Comparison of ENCODE assay signal across 22 mouse cellular contexts in genomic region chr6:129013762-129014276, GRCm38 (mm10). TPM values are rescaled to one million over a fixed set of nuclear protein-coding genes. Genes with fewer than 3 reads are reported as not detected.
"Had no signal": no experiment of that assay in that cellular context is flagged by ENCODE, and none has a peak within 500 bp of the region (broad histone marks: within the 10 kb centered on the region; RNA-seq: fewer than 3 reads in every experiment).

No protein-coding gene starts in this region.

- H3K9ac ChIP-seq: limb, embryonic 12.5 days; liver, embryonic 14.5 days; midbrain, embryonic 12.5 days; neural tube, embryonic 13.5 days had no signal

- H3K9me3 ChIP-seq: limb, embryonic 12.5 days; midbrain, embryonic 12.5 days; neural tube, embryonic 13.5 days had no signal

- H3K4me2 ChIP-seq: limb, embryonic 12.5 days; midbrain, embryonic 12.5 days; neural tube, embryonic 13.5 days had no signal

- H3K36me3 ChIP-seq: limb, embryonic 12.5 days; midbrain, embryonic 12.5 days; neural tube, embryonic 13.5 days had no signal

- H3K4me3 ChIP-seq: limb, embryonic 12.5 days; midbrain, embryonic 12.5 days; neural tube, embryonic 13.5 days had no signal

- DNase-seq: kidney, adult 11 months; kidney, adult 9 months; kidney, postnatal 36 days; layer of hippocampus, adult 9-11 months; layer of hippocampus, postnatal 36 days; liver; lung, adult 2 months; lung, postnatal 4 days; right cerebral cortex, postnatal 14 days; thymus, adult 2 months; thymus, postnatal 25 days had no signal

- ATAC-seq: lung, postnatal 0 days; midbrain, embryonic 16.5 days had no signal

- H3K4me1 ChIP-seq: limb, embryonic 12.5 days; midbrain, embryonic 12.5 days; neural tube, embryonic 13.5 days had no signal

- H3K27me3 ChIP-seq: limb, embryonic 12.5 days; midbrain, embryonic 12.5 days; neural tube, embryonic 13.5 days had no signal

- H3K27ac ChIP-seq: kidney, postnatal 0 days; limb, embryonic 12.5 days; liver, embryonic 14.5 days; midbrain, embryonic 12.5 days; neural tube, embryonic 13.5 days had no signal

RNA-seq across cellular contexts. Expression of gene Klrb1f, which starts 31.9 kb away (rescaled TPM):
- total RNA-seq: layer of hippocampus, adult 18-20 months; layer of hippocampus, postnatal 36 days; left cerebral cortex, adult 8-10 months; left cerebral cortex, postnatal 25 days had no signal
- polyA plus RNA-seq: midbrain, embryonic 12.5 days; testis, adult 2 months had no signal
